Mouse (Mus musculus): ENCODE results near the gene Stk24.

GRCm38 (mm10) chr14:121376566-121376965, 3.2 kb downstream of the Stk24 start:
- TF ChIP-seq CTCF (IDR thresholded peaks at IDR 0.05) (no peak), EP300 (IDR thresholded peaks at IDR 0.05) (no peak)
